Mouse (Mus musculus) stomach, postnatal 0 days (tissue): Measurements from ENCODE around the gene Med24.

Source experiments
- CTCF ChIP-seq: IDR thresholded peaks from 2 replicates; pipeline ENCODE4 v1.5.1; 2016; ENCODE audit warnings: antibody characterized with exemption, low read depth, mild to moderate bottlenecking, moderate library complexity
- EP300 ChIP-seq: optimal IDR thresholded peaks from 2 replicates; pipeline ENCODE3; 2016; ENCODE audit warnings: antibody characterized with exemption

GRCm38 (mm10) chr11:98696454-98697216 lies 32.6 kb downstream of the Med24 start:
- TF ChIP-seq EP300 (no peak), CTCF (no peak)
